Mouse (Mus musculus) kidney, postnatal 25 days (tissue): Measurements from ENCODE around the gene Hephl1.
A peak's percentile ranks its signal among the peaks of the same experiment; 100 is the strongest.

Experiments
- DNase-seq, 2 experiments: peaks; one replicate each; pipeline ENCODE4 v3.0.0; 2021; ENCODE audit warnings: mixed read lengths in 2 of 2

Hephl1 gene

DNA sequence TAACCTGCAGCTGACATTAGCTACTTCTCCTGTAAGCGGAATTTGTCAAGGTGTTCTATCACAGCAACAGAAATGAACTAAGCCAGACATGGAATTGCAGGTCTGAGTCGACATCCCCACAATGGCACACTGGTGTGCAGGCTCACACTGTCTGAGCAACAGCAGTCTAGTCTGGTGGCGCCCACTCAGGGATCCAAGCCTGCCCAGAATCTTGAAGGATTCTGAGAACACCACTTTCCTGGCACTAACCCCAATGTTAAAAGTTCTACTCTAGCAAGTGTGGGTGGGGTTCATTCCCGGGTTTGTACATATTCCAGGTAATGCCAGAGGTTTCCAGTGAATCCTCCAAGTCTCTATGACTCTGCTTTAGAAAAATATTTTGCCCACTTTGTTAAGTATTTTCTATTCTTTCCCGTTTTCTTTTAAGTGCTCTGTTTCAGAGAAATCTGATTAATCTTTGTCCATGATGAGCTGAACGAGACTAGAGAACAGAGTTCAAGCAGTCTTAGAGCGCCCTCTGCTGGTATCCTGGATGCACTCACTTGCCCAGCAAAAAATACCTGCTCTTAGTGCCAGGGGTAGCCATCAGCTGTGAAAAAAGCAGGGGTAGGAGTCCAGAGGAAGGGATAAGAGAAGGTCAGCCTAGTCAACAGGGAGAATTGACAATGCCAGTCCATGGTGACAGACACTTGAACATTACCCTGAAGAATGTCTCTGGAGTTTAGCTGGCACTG is 96.5 kb downstream of the Hephl1 start:
- peak; percentile 59 to 83 for DNase-seq

DNA sequence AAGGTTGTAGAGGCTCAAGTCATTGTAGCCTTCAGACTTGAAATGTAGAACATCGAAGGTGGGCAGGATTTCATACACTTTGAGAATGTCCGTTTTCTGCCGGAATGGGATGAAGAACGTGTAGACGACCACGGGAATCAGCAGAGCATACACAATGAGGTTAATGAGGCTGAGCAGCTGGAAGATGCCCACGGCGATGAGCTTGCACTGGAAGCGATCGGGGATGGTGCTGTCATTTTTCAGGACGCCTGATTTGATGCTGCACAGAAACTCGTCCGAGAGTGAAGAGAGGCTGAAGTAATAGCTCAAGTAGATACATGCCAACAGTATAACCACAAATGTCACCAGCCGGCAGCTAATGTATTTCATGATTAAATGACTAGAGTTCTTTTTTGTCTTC is 104.3 kb downstream of the Hephl1 start:
- no peak for DNase-seq

DNA sequence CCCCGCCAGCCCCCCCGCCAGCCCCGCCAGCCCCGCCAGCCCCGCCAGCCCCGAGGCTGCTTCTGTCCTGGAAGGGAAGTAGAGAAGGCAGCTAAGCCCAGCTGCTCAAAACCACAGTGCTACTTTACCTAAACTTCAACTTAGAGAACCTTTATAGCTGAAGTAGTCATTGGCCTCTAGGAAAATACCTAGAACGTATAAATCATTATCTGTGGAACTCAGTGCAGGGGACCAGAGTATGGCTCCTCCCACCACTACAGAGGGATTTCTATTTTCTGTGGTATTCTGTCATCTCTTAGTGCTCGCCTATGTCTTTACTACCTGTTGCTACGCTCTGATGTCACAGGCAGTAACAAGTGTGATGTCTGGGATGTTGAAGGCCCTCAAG is 107.6 kb downstream of the Hephl1 start:
- DNase-seq, result no peak

DNA sequence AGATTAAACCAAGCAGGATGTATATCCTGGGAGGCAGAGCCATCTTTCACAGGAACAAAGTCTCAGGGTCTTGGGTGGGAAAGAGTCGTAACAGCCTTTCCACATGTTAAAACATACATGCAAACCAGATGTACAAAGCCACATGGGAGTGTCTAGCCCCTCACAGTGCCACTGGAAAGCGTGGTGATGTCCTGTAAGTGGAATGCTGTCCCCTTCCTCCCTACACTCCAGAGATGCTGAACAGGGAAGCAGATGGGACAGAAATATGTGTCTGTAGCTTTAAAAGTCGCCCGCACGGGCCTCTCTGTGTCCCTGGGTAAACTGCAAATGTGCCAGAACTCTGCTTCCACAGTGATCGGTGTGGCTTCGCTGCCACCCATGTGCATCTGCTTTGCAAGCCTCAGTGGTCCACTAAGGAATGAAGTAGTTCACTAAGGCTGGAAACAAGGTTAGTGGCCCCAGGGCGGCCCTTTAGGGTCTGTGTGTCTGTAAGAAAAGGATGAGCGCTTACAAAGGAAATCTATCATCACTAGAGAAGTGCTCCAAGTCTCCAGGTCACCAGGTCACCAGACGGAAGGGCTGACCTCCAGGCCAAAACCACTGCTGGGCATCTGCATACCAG is 108.1 kb downstream of the Hephl1 start:
- no peak for DNase-seq

DNA sequence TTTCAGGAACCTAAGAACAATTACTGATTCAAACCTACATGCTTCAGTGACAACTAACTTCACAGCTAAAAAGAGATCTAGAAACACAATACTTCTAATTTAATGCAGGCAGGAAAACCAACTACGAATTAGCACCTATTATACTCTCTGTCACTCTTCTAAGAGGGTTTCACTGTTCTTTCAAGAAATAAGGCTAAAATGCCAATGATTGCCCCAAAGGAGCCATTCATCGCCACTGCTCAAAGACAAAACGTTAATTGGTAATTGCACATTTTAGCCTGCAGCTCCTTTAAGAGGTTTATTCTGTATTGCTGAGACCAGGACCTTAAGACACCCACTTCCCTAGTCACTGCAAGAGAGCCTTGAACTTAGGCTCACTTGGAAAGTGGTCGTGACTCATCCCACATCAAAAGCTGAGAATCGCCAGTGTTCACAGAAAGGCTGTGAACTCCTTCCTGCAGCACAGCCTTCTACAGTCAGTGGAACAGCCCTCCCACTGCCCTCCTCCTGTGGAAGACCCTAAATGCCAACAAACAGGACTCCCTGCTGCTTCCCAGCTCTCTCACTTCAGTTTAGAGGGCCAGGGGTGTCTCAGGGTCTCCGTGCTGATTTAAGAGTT is 108.8 kb downstream of the Hephl1 start:
- DNase-seq, result no peak
